Mouse (Mus musculus): ENCODE measurements at regions not wholly inside any gene's neighbourhood (a gene's known extent, or its start where the extent isn't known, plus 50 kb on each side); places are given as distances from the start of the nearest gene placed in this dataset.

- DNase-seq (ENCODE audit: inconsistent ontology term) = no peak
Observed at GRCm38 (mm10) chr12:9261662-9262061, 231.9 kb downstream of the Ttc32 start.

- DNase-seq (ENCODE audit: inconsistent ontology term) = peak; percentile 52
Observed at GRCm38 (mm10) chr12:9266221-9266620, 236.4 kb downstream of the Ttc32 start.

GRCm38 (mm10) chr12:9271484-9271883 is 241.7 kb downstream of the Ttc32 start:
- DNase-seq (ENCODE audit: inconsistent ontology term) = no peak

GRCm38 (mm10) chr12:9274181-9274580 is 244.4 kb downstream of the Ttc32 start:
- DNase-seq (ENCODE audit: inconsistent ontology term) = peak; percentile 45

- DNase-seq (ENCODE audit: inconsistent ontology term) = no peak
Observed at GRCm38 (mm10) chr12:9275697-9276096, 245.9 kb downstream of the Ttc32 start.

- DNase-seq (ENCODE audit: inconsistent ontology term) = no peak
Observed at GRCm38 (mm10) chr12:9278735-9279134, 248.9 kb downstream of the Ttc32 start.

- no peak for DNase-seq (ENCODE audit: inconsistent ontology term)
Observed at GRCm38 (mm10) chr12:9279893-9280605, 250.3 kb downstream of the Ttc32 start.

GRCm38 (mm10) chr12:9287271-9287670 is 257.5 kb downstream of the Ttc32 start:
- DNase-seq (ENCODE audit: inconsistent ontology term) = no peak

- no peak for DNase-seq (ENCODE audit: inconsistent ontology term)
Observed at GRCm38 (mm10) chr12:9292656-9293055, 262.9 kb downstream of the Ttc32 start.

- no peak for DNase-seq (ENCODE audit: inconsistent ontology term)
Observed at GRCm38 (mm10) chr12:9295211-9295610, 265.4 kb downstream of the Ttc32 start.

- peak; percentile 33 for DNase-seq (ENCODE audit: inconsistent ontology term)
Observed at GRCm38 (mm10) chr12:9298848-9299655, 269.3 kb downstream of the Ttc32 start.

- peak; percentile 76 for DNase-seq (ENCODE audit: inconsistent ontology term)
Observed at GRCm38 (mm10) chr12:9304146-9304545, 265.8 kb upstream of the Osr1 start.

GRCm38 (mm10) chr12:9337891-9338672 is 231.8 kb upstream of the Osr1 start:
- no peak for DNase-seq (ENCODE audit: inconsistent ontology term)

- peak; percentile 39 for DNase-seq (ENCODE audit: inconsistent ontology term)
Observed at GRCm38 (mm10) chr12:9338801-9339231, 231.1 kb upstream of the Osr1 start.

- DNase-seq (ENCODE audit: inconsistent ontology term) = no peak
Observed at GRCm38 (mm10) chr12:9340769-9341168, 229.1 kb upstream of the Osr1 start.

GRCm38 (mm10) chr12:9345359-9345758 is 224.6 kb upstream of the Osr1 start:
- DNase-seq (ENCODE audit: inconsistent ontology term) = no peak

GRCm38 (mm10) chr12:9355512-9355911 is 214.4 kb upstream of the Osr1 start:
- no peak for DNase-seq (ENCODE audit: inconsistent ontology term)

- no peak for DNase-seq (ENCODE audit: inconsistent ontology term)
Observed at GRCm38 (mm10) chr12:9357856-9358255, 212.1 kb upstream of the Osr1 start.

GRCm38 (mm10) chr12:9358872-9359271 is 211.0 kb upstream of the Osr1 start:
- no peak for DNase-seq (ENCODE audit: inconsistent ontology term)

GRCm38 (mm10) chr12:9365931-9366330 is 204.0 kb upstream of the Osr1 start:
- DNase-seq (ENCODE audit: inconsistent ontology term) = no peak

GRCm38 (mm10) chr12:9368682-9369081 is 201.2 kb upstream of the Osr1 start:
- DNase-seq (ENCODE audit: inconsistent ontology term) = no peak

- no peak for DNase-seq (ENCODE audit: inconsistent ontology term)
Observed at GRCm38 (mm10) chr12:9401956-9402355, 168.0 kb upstream of the Osr1 start.

Data from Muller cell, postnatal 12 days (primary cell).